Mouse (Mus musculus): ENCODE measurements around the gene Phlda2. TPM values are rescaled to one million over a fixed set of nuclear protein-coding genes. Genes with fewer than 3 reads are reported as not detected.

Gene Phlda2
- polyA plus RNA-seq, 1 experiment from 2014 or later, result 0.54 TPM

GRCm38 (mm10) chr7:143519333-143519732 lies 16.4 kb upstream of the Phlda2 start:
- H3K27ac ChIP-seq (replicated peaks), result no peak overlapping the region
- no peak for ATAC-seq (ENCODE audit: low FRiP score, low read depth)
- no peak overlapping the region for H3K9ac ChIP-seq
- H3K4me1 ChIP-seq (replicated peaks), result no peaks in the 10 kb centered on the region
- H3K4me3 ChIP-seq, result no peak overlapping the region
- no peaks in the 10 kb centered on the region for H3K9me3 ChIP-seq
- H3K36me3 ChIP-seq, result peaks cover 83% of the 10 kb centered on the region
- no peaks in the 10 kb centered on the region for H3K27me3 ChIP-seq
- no peak overlapping the region for H3K4me2 ChIP-seq
- 84% methylated on average over 4 of the region's 4 CpGs for WGBS

- H3K4me2 ChIP-seq, result no peak overlapping the region
- no peaks in the 10 kb centered on the region for H3K4me1 ChIP-seq (replicated peaks)
- no peak overlapping the region for H3K4me3 ChIP-seq
- 94% methylated on average over 4 of the region's 4 CpGs for WGBS
- no peak overlapping the region for H3K27ac ChIP-seq (replicated peaks)
- H3K9ac ChIP-seq, result no peak overlapping the region
- H3K27me3 ChIP-seq, result no peaks in the 10 kb centered on the region
- H3K36me3 ChIP-seq, result peaks cover 58% of the 10 kb centered on the region
- no peak for ATAC-seq (ENCODE audit: low FRiP score, low read depth)
- H3K9me3 ChIP-seq, result no peaks in the 10 kb centered on the region
Observed at GRCm38 (mm10) chr7:143514416-143514768, 11.4 kb upstream of the Phlda2 start.

- Histone ChIP-seq H3K9ac (no peak overlapping the region), H3K4me3 (no peak overlapping the region), H3K27ac (replicated peaks) (no peak overlapping the region), H3K36me3 (peaks cover 53% of the 10 kb centered on the region), H3K4me2 (no peak overlapping the region), H3K27me3 (no peaks in the 10 kb centered on the region), H3K4me1 (replicated peaks) (no peaks in the 10 kb centered on the region), H3K9me3 (no peaks in the 10 kb centered on the region)
- WGBS, result 91% methylated on average over 10 of the region's 10 CpGs
- no peak for ATAC-seq (ENCODE audit: low FRiP score, low read depth)
Observed at GRCm38 (mm10) chr7:143513763-143514415, 10.9 kb upstream of the Phlda2 start.

GRCm38 (mm10) chr7:143511335-143511712 lies 8.4 kb upstream of the Phlda2 start:
- Histone ChIP-seq H3K27me3 (no peaks in the 10 kb centered on the region), H3K9ac (no peak overlapping the region), H3K4me3 (no peak overlapping the region), H3K9me3 (no peaks in the 10 kb centered on the region), H3K4me2 (no peak overlapping the region), H3K27ac (replicated peaks) (no peak overlapping the region), H3K4me1 (replicated peaks) (no peaks in the 10 kb centered on the region), H3K36me3 (peaks cover 29% of the 10 kb centered on the region)
- ATAC-seq (ENCODE audit: low FRiP score, low read depth), result no peak

- no peak overlapping the region for H3K9ac ChIP-seq
- no peak overlapping the region for H3K4me3 ChIP-seq
- H3K27ac ChIP-seq (replicated peaks), result no peak overlapping the region
- no peak for ATAC-seq (ENCODE audit: low FRiP score, low read depth)
- no peaks in the 10 kb centered on the region for H3K4me1 ChIP-seq (replicated peaks)
- no peak overlapping the region for H3K4me2 ChIP-seq
- H3K27me3 ChIP-seq, result no peaks in the 10 kb centered on the region
- H3K36me3 ChIP-seq, result peaks cover 27% of the 10 kb centered on the region
- 87% methylated on average over 3 of the region's 3 CpGs for WGBS
- no peaks in the 10 kb centered on the region for H3K9me3 ChIP-seq
Observed at GRCm38 (mm10) chr7:143510593-143511334, 7.8 kb upstream of the Phlda2 start.

- H3K9me3 ChIP-seq, result no peaks in the 10 kb centered on the region
- no peak overlapping the region for H3K4me3 ChIP-seq
- ATAC-seq (ENCODE audit: low FRiP score, low read depth), result no peak
Observed at GRCm38 (mm10) chr7:143509566-143509965, 6.6 kb upstream of the Phlda2 start.

GRCm38 (mm10) chr7:143506675-143507074 lies 3.7 kb upstream of the Phlda2 start:
- WGBS, result 26% methylated on average over 7 of the region's 7 CpGs

More at GRCm38 (mm10) chr7:143509566-143509965, 6.6 kb upstream of the Phlda2 start:
- H3K27me3 ChIP-seq, result peaks cover 8% of the 10 kb centered on the region; the same call in 1 of the 2 replicates
- no peak overlapping the region for H3K4me2 ChIP-seq
- H3K9ac ChIP-seq, result no peak overlapping the region
- H3K4me1 ChIP-seq (replicated peaks), result no peaks in the 10 kb centered on the region
- peaks cover 16% of the 10 kb centered on the region for H3K36me3 ChIP-seq
- no peak overlapping the region for H3K27ac ChIP-seq (replicated peaks)
- 76% methylated on average over 1 of the region's 1 CpGs for WGBS

GRCm38 (mm10) chr7:143506271-143506670 lies 3.3 kb upstream of the Phlda2 start:
- Histone ChIP-seq H3K27me3 (peaks cover 32% of the 10 kb centered on the region), H3K4me3 (no peak overlapping the region), H3K4me2 (no peak overlapping the region), H3K9me3 (no peaks in the 10 kb centered on the region), H3K27ac (replicated peaks) (no peak overlapping the region), H3K9ac (no peak overlapping the region), H3K36me3 (no peaks in the 10 kb centered on the region), H3K4me1 (replicated peaks) (peaks cover 16% of the 10 kb centered on the region)
- WGBS, result 74% methylated on average over 7 of the region's 7 CpGs
- ATAC-seq (ENCODE audit: low FRiP score, low read depth), result no peak

More at GRCm38 (mm10) chr7:143506675-143507074, 3.7 kb upstream of the Phlda2 start:
- H3K4me2 ChIP-seq, result no peak overlapping the region
- H3K9ac ChIP-seq, result no peak overlapping the region
- H3K4me1 ChIP-seq (replicated peaks), result peaks cover 12% of the 10 kb centered on the region
- H3K36me3 ChIP-seq, result no peaks in the 10 kb centered on the region
- no peak for ATAC-seq (ENCODE audit: low FRiP score, low read depth)
- H3K4me3 ChIP-seq, result no peak overlapping the region
- peaks cover 28% of the 10 kb centered on the region for H3K27me3 ChIP-seq
- H3K9me3 ChIP-seq, result no peaks in the 10 kb centered on the region
- no peak overlapping the region for H3K27ac ChIP-seq (replicated peaks)

- no peak for ATAC-seq (ENCODE audit: low FRiP score, low read depth)
- Histone ChIP-seq H3K9ac (no peak overlapping the region), H3K36me3 (no peaks in the 10 kb centered on the region), H3K4me2 (no peak overlapping the region), H3K9me3 (no peaks in the 10 kb centered on the region), H3K27me3 (peaks cover 36% of the 10 kb centered on the region), H3K4me3 (no peak overlapping the region), H3K27ac (replicated peaks) (no peak overlapping the region), H3K4me1 (replicated peaks) (peaks cover 16% of the 10 kb centered on the region)
- 31% methylated on average over 11 of the region's 11 CpGs for WGBS
Observed at GRCm38 (mm10) chr7:143505823-143506222, 2.9 kb upstream of the Phlda2 start.

- Histone ChIP-seq H3K27ac (replicated peaks) (no peak overlapping the region), H3K4me2 (no peak overlapping the region), H3K4me1 (replicated peaks) (peaks cover 16% of the 10 kb centered on the region), H3K4me3 (no peak overlapping the region), H3K9ac (no peak overlapping the region), H3K36me3 (no peaks in the 10 kb centered on the region), H3K9me3 (no peaks in the 10 kb centered on the region), H3K27me3 (peaks cover 40% of the 10 kb centered on the region)
- 83% methylated on average over 2 of the region's 2 CpGs for WGBS
- ATAC-seq (ENCODE audit: low FRiP score, low read depth), result no peak
Observed at GRCm38 (mm10) chr7:143505411-143505810, 2.5 kb upstream of the Phlda2 start.

GRCm38 (mm10) chr7:143503926-143504325 lies 976 bp upstream of the Phlda2 start:
- Histone ChIP-seq H3K4me3 (no peak overlapping the region), H3K27me3 (peaks cover 53% of the 10 kb centered on the region), H3K9me3 (no peaks in the 10 kb centered on the region), H3K27ac (replicated peaks) (no peak overlapping the region), H3K9ac (no peak overlapping the region), H3K4me2 (no peak overlapping the region), H3K4me1 (replicated peaks) (peaks cover 16% of the 10 kb centered on the region), H3K36me3 (no peaks in the 10 kb centered on the region)
- 90% methylated on average over 6 of the region's 6 CpGs for WGBS
- ATAC-seq (ENCODE audit: low FRiP score, low read depth), result no peak

GRCm38 (mm10) chr7:143501643-143502417 lies 1.1 kb downstream of the Phlda2 start:
- H3K4me3 ChIP-seq, result peak overlapping the region; percentile 41
- WGBS, result 3% methylated on average over 55 of the region's 55 CpGs
- peak; percentile 62; the same call in 1 of the 2 replicates for ATAC-seq (ENCODE audit: low FRiP score, low read depth)
- no peaks in the 10 kb centered on the region for H3K36me3 ChIP-seq
- peaks cover 16% of the 10 kb centered on the region for H3K4me1 ChIP-seq (replicated peaks)
- H3K27ac ChIP-seq (replicated peaks), result no peak overlapping the region
- H3K4me2 ChIP-seq, result peak overlapping the region; percentile 71
- H3K9me3 ChIP-seq, result no peaks in the 10 kb centered on the region
- H3K9ac ChIP-seq, result 0 out of 2 replicates have a peak overlapping the region, but pooled peaks have one; percentile 11
- peaks cover 53% of the 10 kb centered on the region for H3K27me3 ChIP-seq

Data from hindbrain, embryonic 15.5 days (tissue).